Mouse (Mus musculus): ENCODE results near the gene Rap1gap.

Gene Rap1gap

DNA sequence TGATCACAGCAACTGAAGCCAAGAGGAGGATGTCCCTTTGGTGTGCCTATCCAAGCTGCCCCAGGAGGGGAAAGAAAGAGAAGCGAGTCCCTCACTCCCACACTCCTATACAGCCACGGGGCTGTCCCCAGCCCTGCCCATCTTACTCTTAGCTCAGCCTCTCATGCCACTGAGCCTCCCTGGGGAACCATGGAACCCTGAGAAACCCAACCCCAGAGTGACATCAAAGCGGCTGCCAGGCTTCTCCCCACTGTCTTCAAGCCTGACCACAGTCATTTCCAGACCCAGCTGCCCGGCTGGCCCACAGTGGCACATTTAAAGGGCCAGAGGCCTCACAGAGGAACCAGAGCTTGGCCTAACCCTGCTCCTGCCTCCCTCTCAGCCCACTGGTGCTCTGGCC is 84.2 kb downstream of the Rap1gap start:
- DNase-seq = no peak

DNA sequence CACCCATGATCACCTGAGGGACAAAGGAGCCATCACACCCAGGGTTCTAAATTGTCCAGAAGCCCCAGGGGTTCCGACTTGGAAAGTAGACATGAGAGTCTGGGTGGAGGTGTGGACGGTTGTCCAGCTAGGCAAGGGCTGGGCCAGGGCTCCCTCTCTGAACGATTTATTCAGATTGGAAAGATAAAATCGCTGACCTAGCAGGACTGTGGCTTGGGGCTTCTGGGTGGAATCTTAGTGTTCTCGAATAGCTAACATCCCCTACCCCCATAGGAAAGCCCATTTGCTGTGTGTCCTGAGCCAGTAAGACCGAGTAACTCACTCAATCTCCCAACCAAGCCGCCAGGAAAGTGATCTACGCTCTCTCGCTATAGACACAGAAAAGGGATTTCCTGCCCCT is 85.2 kb downstream of the Rap1gap start:
- no peak for DNase-seq

DNA sequence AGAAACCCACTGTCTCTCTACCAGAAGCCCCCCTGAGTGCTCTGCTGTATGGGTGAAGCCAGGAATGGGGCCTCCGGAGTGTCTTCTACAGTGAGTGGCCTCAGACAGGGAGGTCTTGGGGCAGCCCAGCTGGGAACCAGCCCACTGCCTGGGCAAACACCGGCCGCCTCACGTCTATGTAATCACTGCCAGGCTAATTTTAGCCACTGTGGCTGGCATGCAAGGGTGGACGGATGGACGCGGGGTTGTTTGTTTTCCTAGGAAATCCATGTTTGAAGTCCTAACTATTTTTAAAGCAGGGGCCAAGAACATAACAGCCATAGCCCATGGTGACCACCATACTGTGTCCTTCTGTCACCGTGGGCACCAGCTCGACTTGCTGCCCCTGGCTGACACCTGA is 85.6 kb downstream of the Rap1gap start:
- DNase-seq = peak; percentile 36

DNA sequence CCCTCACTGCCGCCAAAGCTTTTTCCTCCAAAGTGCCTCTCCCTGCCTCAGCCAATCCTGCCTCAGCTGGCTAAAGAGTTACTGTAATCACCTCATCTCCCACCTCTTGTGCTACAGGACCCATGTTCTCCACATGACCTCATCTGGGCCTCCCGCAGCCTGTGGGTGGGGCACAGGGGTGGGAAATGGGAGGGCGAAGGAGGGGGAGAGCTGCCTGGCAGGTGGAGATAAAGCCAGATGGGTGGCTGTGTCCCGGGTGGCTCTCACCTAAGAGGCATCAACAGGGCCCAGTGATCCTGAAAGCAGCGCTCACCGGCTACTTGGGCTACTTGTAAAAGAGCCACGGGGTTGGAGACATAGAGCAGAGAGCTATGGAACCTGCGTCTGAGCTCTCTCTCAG is 86.8 kb downstream of the Rap1gap start:
- DNase-seq = no peak

DNA sequence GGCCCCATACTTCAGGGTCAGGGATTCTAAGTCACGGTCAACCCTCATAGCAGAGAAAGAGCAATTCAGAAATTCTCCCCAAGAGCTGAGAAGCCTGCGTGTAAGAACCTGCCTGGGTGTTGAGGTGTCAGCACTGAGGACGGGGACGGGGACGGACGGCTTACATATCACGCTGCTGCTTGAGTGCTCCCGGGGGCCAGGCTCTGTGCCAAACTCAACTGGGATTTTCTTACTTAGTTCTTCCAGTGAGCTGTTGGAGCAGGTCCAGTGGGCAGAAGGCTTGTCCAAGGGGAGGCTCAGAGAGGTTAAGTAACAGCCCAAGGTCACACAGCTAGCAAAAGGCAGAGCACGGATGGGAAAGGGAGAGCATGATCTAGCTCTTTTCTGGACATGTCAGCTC is 87.2 kb downstream of the Rap1gap start:
- peak; percentile 71 for DNase-seq

DNA sequence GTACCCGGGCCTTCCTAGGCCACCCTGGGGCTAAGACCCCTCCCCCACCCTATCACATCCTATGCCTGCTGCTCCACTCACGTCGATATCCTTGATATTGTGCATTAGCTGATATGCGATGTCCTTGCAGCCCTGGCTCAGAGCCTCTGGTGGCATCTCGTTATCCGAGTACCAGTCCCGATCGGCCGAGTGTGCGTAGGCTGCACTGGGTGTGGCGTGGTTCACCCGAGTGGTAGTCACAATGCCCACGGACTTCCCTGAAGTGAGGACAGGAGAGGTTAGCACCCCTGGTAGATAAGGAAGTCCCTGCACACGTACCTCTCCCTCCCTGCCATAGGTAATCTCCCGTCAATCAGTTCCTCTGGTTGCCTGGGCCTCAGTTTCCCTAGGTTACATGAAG is 87.9 kb downstream of the Rap1gap start:
- DNase-seq = no peak

DNA sequence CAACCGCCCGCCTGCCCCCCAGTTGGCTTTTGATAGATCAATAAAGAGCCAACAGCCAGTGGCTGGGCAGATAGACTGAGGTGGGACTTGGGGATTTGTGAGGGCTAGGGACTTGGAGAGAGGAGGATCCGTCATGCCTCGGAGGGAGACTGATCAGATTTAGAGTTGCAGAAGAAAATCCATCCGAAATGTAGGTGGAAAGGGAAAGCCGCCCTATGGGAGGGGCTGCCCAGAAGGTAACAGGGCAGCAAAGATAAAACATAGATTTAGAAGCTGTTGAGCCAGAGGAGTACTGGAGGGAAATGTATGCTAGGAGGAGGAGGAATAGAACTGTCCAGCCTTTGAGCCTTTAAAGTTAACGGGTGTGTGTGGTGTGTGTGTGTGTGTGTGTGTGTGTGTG is 88.7 kb downstream of the Rap1gap start:
- DNase-seq = no peak

DNA sequence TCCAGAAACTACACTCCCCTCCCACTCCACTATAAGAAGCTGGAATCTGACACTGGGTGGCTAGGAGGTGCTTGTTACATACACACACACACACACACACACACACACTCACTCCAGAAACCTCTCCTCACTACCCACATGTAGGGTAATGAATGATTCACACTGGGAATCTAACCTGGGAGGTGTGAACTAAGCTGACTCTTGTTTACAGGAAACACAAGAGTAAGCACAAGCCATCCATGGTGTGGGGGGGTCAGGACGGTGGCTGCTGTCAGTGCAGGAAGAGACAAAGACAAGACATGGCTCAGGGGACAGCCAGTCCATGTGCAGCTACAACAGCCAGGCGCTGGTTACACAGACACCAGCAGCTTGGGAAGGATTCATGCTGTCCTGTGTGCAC is 89.9 kb downstream of the Rap1gap start:
- no peak for DNase-seq

DNA sequence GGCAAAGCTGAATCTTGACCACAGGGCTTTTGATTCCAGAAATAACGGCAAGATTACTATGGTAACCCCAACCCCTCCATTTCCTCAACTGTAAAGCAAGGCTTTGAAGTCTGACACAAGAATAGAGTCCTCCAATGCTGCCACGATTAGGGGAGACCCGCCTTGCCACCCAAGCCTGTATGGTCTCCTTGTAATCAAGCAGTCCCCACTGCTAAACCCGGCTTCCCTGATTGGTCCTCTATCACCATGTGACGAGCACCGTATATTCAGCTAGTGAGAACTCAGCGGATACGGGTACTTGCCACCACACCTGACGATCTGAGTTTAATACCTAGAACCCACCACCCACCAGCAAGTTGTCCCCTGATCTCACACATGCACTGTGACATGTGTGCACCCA is 98.4 kb downstream of the Rap1gap start:
- no peak for DNase-seq

DNA sequence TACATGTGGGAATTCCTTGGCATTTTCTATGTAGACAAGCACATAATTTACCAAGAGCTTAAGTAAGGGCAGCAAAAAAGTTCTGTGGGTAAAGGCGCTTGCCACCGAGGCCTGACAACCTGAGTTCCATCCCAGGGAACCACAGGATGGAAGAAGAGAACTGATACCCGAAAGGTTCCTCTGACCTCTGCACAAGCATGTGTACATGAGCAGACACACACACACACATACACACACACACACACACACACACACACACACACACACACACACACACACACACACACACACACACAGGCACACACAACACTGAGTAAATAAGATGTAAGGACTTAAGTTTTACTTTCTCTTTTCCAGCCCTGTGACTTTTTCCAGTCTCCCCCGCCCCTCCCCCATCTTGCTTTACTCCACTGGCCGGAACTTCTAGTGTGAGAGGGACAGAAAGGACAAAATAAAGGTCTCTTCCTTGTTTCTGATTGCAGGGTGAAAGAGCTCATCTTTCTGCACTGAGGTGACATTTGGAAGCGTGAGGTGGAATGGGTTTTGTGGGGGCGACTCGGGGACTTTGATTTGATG is 99.5 kb downstream of the Rap1gap start:
- peak; percentile 73 for DNase-seq

DNA sequence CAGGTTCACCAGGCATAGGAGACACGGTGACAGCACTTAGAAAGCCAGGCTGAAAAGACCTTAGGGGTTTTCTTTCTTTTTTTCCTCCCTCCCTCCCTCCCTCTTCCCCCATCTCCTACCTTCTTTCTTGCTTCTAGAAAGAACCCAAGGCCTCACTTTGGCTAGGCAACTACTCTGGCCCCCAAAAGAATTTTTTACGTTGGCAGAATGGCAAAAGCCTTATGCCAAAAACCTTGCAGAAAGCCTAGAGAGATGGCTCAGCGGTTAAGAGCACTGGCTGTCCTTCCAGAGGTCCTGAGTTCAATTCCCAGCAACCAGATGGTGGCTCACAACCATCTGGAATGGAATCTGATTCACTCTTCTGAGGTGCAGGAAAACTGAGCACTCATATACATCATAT is 100.1 kb downstream of the Rap1gap start:
- DNase-seq = no peak

DNA sequence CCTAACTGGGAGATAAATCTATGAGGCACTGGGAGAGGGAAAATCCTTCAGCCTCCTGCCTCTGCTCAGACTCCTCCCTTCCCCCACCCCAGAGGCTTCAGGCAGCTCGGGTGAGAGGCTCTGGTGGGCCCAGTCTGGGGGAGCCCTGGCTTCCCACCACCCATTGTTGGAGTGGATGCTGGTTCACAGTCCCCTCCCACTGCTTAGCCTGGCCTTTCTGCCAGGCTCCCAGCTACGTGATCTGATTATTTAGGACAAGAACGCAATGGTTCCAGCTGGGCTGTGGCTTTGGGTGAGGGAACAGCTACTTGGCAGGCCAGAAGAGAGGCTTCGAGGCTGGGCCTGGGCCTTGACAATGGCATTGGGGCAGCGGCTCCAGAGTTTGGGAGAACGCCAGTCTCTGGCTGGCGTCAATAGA is 101.0 kb downstream of the Rap1gap start:
- no peak for DNase-seq

DNA sequence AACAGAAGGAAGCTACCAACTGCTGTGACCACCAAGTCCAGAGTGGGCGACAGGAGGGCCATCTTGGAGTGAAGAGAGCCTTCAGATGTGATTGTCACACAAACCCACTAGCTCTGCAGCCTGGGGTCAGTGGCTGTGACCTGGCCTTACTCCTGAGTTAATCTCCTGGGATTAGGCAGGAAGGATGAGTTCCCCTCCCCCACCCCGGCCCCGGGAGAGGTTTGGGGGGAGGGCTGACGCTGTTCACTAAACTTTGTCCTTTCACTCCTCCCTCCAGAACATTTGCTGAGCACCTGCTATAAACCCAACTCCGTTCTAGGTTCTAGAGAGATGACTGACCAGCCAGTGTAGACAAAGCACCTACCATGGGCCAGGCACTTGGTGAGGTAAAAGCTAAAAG is 101.8 kb downstream of the Rap1gap start:
- no peak for DNase-seq

DNA sequence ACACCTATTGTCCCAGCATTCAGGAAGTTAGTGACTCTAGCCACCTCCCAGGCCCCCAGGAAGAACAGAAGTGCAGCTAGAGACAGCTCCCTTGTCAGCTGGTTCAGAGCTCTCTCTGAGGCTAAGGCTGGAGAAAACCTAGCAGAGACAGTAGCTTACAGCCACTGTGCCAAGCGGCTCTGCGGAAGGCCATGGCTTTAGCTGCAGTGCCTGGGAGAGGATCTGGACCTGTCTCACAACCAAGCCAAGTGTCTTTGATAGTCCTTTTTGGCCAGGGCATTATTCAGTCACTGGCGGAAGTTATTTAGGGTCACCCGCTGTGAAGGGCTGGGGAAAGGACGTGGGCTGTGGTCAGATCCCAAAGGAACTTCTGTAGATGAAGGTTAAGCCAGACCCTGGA is 103.9 kb downstream of the Rap1gap start:
- no peak for DNase-seq

DNA sequence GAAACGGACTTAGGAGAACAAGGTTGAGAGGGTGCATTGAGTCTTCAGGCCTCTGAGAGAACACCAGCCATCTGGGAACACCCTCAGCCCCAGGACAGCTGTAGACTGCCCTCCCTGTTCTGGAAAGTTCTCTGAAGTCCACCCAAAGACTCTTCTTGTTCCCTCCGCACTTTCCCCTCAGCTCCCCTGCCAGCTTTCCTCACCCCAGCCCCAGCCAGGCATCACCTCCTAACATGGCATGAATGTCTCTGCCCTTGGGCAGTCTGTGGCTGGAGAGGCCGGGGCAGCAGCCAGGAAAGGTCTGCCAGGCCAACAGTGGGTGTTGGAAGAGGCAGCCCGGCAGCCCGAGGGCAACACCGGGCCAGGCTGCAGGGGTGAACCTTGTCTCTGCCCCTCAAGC is 104.3 kb downstream of the Rap1gap start:
- DNase-seq = no peak

DNA sequence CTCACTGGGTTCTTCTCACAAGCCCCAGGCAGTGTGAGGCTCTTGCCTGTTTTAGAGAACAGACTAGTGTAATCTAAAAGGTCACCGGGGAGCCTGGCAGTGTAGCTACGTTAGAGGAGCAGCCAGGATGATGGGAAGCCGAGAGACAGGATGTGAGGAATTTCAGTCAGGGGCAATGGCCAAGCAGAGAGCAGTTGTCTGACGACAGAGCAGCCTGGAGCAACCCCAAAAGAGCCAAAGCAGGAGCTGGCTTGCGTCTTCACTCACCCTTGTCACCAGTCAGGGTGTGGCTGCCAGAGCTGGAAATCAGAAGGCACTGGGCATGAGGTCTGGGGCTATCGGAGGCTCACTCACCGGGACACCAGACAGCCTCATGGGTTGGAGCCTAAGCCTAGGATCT is 105.1 kb downstream of the Rap1gap start:
- peak; percentile 52 for DNase-seq

DNA sequence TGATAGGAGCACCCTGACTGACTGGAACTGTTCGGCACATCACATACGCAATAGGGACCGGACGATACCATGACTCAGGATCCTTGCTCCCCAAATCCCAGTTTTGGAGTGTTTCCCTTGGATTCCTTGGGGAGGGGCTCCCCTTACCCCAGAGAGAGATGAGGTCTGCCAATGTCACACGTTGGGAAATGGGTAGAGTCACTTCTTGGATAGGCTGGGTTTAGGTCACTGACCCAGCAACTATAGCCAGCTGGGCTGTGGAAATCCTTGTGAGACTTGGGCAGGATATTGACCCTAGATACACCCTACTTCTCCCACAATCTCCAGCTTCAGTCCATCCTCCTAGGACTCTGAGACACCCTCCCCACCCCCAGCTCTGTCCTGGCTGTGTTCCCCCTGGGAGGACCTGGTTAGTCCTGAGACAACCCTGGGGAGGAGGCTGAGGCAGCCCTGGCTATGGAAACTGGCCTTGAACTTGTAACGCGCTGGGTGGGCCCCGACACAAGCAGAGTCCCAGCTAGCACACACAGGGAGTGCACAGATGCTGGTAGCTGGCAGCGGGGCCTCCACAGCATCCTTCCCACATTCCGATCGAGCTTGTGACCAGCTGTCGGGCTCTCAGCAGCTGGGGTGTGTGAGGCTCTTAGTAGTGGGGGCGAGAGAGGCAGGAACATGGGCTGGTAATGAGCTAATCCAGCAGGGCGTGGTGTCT is 106.5 kb downstream of the Rap1gap start:
- DNase-seq = peak; percentile 75

DNA sequence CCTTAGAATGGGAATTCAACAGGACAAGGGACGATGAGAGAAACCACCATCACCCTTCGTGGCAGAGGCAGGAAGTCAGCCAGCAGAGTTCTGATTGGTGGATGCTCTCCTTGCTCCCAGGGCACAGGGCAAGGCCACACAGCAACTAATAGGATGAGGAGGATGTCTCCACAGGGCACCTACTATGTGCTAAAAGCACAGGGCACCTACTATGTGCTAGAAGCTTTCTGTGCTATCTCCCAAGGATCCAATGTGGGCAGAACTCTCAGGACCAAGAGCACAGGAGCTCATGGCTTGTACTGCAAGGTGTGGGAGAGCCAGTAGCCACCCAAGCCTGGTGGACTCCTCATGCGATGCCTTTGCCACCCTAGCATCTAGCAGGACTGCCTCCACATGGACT is 107.2 kb downstream of the Rap1gap start:
- no peak for DNase-seq

DNA sequence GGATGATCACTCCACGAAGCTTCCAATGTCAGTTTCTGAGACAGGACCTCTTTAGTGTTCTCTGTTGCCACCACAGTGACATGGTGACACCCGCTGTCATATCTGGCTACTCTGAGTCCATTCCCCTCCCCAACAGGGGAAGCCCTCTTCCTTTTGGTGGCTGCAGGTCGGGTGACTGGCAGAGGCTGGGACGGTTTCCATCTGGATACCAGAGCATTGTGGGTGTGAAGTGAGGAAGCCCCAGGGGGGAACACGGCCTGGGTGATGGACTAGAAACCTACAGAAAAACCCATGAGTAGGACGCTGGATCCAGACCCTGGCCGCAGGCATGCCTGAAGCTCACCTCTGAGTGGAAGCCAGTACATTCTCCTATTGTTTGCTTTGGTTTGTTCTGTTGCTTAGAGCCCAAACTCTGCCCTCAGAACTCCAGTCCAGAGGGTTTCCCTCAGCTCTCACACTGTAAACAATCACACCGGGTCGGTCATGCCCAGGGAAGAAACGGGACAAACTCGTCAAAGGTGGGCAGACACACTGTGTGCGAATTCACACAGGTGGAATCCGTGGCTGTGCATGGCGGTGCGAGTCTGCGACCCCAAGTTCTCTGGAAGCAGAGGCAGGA is 108.0 kb downstream of the Rap1gap start:
- no peak for DNase-seq

DNA sequence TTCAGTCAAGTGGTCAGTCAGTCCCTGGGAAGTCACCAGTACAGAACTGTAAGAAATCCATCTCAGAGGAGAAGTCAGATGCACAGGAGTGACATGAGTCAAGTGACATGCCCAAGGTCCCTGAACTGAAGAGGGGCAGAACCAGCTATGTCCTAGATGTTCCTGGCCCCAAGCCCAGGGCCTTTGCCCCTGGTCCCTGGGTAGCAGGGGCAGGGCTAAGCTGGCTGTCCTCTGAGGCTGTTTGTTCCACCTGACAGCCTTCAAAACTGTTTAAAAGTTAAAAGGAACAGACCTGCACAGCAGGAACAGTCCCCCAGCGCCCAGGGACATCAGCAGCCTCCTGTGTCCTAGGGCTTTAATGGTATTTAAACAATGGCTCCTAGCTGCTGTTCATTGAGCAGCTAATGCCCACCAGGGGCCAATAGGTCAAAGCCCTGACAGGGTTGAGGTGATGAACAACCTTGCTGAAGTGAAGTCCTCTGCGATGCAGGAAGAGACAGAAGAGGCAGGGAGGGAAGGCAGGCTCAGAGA is 108.9 kb downstream of the Rap1gap start:
- no peak for DNase-seq

DNA sequence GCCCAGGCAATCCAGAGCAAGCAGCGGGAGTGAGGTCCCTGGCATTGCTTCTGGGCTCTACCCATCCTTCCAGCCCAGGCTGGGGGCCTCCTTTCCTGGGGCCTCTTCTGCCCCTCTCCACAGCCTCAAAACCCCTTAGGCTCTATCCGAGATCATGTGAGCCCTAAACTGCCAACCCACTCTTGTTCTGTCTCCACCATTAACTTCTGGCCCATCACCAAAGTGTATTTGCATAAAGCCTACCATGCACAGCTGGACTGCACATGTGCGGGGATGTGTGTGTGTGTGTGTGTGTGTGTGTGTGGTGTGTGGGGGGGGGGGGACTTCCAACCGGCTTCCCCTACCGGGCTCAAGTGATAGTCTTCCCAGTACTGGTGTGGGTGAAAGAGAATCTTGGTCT is 109.5 kb downstream of the Rap1gap start:
- no peak for DNase-seq

DNA sequence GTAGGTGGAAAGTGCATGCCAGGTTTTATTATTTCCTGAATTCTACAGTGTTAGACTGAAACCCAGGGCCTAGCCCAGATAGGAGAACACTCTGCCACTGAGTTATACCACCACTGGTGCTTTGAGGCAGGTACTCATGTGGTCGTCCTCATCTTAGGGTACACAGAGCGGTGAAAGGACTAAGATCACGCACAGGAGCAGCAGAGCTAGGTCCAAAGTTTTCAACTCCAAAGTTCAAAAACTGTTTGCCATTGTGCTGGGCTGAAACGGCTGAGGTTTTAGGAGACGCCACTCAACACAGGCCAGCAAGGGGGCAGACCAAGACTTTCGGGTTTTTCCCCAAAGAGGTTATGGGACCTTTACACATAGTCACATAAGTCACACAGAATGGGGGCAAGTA is 110.0 kb downstream of the Rap1gap start:
- no peak for DNase-seq

DNA sequence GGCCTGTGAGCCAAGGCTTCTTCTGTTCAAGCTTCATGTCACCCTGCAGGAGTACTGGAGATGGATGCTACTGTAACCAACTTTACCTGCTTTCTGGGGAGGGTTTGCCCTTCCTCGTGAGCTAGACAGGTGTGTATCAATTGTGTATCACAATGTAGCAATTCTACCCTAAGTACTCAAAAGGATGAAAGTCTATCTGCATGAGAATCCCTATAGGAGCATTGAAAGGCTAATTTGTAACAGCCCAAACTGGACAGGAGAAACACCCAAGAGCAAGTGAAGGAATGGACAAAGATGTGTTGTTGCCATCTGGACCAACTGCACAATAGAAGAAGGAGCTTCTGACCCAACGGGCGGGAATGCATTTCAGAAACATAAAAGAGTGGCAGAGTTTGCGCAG is 113.3 kb downstream of the Rap1gap start:
- DNase-seq = no peak

DNA sequence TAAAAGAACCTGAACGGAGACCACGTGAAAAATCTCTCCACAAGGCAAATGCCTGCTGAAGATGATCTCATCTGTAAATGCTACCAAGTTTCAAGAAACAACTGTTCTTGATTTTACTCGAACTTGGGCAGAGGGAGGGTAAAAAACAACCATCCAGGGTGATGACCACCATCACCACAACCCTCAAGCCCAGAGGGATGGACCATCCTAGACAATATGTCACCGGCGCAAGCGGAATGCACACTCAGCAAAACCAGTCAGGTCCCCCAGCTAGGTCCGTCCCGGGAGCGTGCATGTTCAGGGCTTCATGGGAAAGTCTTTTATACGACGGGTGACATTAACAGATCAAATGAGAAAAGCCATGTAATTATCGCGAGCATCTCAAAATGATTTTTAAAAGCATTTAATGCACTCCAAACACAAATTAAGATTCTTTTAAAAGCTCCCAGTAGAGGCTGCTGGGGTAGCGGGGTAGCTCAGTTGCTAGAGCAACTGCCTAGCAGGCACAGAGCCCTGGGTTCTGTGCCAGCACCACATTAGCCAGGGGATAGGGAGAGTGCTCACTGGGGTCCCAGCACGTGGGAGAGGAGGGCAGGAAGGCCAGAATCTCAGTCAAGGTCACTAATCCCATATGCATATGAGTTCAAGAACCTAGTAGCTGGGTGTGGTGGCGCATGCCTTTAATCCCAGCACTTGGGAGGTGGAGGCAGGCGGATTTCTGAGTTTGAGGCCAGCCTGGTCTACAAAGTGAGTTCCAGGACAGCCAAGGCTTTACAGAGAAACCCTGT is 114.1 kb downstream of the Rap1gap start:
- no peak for DNase-seq

Data from lung, postnatal 10 days (tissue).